Mouse (Mus musculus) T-helper 17 cell (primary cell): ENCODE data around the gene Ciart.
"Not testable (repeated sequence)": the region's sequence is repeated elsewhere in the genome, so short reads cannot be mapped to it uniquely, and the experiment has no call there.

Experiments used
- in situ Hi-C, 2 experiments: fragments of 300-600 bp; cut with MboI, MseI; formaldehyde crosslinking; loops; 1 replicate in 1 of 2; 2 replicates in 1 of 2; pipeline ENCODE4 v1.15.1; 2025; ENCODE audit warnings: high pct_unique_total_duplicates in 2 of 2

Gene Ciart

DNA sequence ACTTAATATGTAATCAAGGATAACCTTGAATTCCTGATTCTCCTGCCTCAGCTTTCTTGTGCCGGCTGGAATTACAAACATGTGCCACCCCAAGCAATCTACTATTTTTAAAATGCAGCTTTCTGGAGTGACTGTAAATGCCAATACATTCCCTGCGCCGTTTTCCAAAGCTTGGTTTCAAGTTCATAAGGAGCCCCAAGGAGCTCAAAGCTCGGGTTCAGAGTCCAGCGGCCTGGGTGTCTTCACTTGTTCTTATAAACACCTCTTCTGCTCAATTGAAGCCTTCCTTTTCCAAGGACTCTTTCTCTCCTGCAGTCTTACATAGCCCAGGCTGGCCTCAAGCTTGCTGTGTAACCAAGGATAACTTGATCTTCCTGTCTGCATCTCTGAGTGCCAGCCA lies 16.0 kb downstream of the Ciart start:
- in situ Hi-C loops: loop anchor here in 1 of 2 experiments (5.0 kb wide), 1 partner anchor 191 kb away; the partner anchor contains the start of gene Vps45

DNA sequence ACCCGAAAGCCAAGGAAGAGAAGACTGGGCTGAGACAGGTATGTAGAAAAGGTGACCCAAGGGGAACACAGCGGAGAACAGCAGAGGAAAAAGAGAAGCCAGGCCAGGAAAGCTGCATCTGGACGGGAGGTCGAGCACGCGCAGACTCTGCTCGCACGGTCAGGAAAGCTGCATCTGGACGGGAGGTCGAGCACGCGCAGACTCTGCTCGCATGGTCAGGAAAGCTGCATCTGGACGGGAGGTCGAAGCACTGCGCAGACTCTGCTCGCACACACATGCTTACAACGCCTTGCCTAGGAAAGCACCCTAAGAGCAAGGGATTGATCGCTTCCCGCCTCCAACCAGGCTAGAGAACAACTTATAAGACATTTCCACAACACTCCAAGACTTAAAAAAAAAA lies 16.5 kb downstream of the Ciart start:
- in situ Hi-C loops: loop anchor here in 1 of 2 experiments (5.0 kb wide), 1 partner anchor 192 kb away; the partner anchor contains the start of gene Vps45

DNA sequence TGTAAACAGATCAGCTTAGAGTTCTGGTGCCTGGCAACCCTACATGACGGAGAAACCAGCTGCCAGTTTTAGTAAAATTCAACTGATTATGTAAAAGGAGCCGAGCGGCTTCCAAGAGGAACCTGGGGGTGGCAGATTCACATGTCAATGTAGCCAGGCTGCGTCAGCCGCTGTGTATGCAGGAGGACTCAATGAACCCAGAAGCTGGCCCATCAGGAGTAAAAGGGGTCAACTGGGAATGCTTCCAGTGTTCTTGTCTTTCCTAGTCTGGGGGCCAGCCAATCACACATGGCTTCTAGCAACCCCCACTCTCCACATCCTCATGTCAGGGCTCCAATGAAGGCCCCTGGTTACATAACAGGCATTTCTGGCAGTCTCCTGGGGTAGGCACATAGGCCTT lies 17.0 kb downstream of the Ciart start:
- in situ Hi-C loops: loop anchor here in 1 of 2 experiments (5.0 kb wide), 1 partner anchor 192 kb away; the partner anchor contains the start of gene Vps45

DNA sequence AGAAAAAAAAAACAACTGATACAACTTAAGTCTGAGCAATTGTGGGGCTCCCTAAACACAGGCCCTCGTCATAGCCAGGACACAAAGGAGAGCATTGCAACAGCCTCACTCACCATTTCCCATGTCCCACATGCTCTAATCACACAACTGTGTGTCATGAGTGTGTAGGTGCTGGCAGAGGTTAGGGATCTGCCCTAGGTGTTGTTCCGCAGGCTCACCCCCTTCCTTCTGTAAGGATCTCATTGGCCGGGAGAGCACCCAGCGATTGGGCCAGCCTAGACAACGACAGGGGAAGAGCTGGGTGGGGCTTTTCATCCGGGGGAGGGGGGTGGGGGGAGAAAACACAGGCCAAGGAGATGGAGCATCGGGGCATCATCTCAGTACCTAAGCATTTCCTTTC lies 18.5 kb downstream of the Ciart start:
- in situ Hi-C loops: no loop called here

DNA sequence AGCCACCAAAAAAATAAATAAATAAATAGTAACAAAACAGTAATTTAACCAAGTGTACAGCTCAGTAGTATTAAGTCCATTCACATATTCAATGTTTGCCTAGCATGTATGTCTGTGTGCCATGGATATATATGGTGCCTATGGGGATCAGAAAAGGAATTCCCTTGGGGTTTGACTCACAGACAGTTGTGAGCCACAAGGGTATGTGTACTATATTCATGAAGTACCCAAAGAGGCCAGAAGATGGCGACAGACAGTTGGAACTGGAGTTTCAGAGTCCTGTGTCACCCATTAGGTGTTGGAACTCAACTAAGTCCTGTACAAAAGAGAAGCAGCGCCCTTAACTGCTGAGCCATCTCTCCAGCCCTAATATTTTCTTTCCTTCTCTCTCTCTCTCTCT lies 20.3 kb downstream of the Ciart start:
- in situ Hi-C loops: no loop called here

DNA sequence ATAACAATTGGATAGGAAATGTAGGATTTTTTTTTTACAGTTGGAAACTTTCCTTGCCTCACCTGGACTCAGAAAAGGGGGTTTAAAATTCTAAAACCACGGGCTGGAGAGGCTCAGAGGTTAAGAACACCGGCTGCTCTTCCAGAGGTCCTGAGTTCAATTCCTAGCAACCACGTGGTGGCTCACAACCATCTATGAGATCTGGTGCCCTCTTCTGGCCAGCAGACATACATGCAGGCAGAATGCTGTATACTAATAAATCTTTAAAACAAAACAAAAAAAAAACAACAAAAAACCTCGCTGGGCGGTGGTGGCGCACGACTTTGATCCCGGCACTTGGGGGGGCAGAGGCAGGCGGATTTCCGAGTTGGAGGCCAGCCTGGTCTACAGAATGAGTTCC lies 20.8 kb downstream of the Ciart start:
- in situ Hi-C loops: no loop called here

DNA sequence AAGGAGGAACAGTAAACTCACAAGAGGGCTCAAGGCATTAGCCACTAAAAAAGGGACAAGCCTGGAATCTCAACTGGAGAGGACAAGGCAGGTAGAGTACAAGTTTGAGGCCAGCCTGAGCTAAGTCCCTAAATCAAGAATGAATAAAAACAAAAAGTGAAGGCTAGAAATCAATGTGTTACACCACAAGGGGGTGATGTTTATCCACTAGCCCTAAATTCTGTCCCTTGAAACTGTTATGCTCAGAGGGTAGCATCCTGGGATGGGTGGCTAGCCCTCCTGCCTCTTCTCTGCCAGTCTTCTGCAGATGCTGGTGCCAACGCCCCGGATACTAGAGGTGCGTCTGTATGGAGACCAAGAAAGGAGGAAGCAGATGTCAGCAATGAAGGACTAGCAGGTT lies 21.7 kb downstream of the Ciart start:
- in situ Hi-C loops: no loop called here

DNA sequence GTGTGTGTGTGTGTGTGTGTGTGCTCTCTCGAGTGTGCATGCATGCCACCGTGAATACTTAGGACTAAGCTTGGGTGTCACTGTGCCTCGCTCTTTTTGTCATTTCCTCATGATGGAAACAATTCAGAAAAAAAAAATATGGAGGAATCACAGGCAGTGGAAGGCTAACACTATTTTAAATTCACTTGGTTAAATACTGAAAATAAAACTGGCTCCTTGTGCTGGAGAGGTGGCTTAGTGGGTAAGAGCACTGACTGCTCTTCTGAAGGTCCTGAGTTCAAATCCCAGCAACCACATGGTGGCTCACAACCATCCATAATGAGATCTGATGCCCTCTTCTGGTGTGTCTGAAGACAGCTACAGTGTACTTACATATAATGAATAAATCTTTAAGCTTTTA lies 23.8 kb downstream of the Ciart start:
- in situ Hi-C loops: not testable (repeated sequence)

DNA sequence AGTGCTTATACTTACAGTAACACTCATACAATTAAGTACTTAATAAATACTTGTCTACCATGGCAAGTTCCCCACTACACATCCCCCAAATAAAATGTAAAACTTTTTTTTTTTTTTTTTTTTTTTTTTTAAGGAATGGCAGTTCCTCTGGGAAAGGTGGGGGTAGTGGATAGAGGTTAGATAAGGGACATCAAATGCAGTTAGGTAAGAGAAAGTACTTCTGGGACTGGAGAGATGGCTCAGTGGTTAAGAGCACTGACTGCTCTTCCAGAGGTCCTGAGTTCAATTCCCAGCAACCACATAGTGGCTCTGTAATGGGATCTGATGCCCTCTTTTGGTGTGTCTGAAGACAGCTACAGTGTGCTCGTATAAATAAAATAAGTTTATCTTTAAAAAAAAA lies 25.0 kb downstream of the Ciart start:
- in situ Hi-C loops: not testable (repeated sequence)

DNA sequence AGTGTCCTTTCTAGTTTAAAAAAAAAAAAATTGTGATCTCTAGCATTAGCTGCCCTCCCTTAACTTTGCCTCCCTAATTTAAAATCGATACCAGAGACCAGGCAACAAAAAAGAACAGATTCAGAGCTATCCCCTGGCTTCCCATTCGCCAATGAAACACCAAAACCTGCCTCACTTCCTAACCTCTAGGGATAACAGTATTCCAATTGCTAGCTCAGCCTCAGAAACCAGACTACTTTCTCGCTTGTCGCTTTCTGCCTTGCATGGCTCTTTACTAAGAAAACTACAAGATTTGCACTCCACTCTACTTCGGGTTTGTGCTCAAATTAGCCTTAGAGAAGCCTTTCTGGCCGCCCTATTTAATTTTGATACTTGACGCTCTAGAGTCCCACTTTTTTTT lies 25.9 kb downstream of the Ciart start:
- in situ Hi-C loops: no loop called here

DNA sequence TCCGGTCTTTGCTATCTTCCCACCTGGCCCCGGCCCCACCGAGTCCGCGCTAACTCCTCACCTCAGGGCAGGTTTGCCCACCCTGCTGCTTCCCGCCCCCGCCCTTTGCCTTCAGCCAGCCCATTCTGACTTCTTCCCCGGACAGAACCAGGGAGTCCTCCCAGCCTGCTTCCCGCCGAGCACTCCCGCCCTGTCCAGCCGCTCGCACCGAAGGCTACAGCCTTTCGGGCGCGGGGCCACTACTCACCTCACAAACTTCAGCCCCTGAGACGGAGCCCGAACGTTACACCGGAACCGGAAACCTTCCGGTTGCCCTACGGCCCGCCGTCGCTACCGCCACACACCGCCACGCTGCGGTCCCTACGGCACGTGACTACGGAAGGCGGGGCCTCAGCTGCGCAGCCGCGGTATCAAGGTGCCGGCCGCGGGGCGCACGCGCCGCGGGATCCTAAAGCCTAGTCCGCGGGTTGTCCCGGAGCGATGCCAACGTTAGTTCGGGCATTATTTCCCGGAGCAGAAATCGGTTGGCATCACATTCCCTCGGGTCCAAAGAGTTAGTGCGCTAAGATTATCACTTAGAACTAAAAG lies 26.5 kb downstream of the Ciart start, which contains the start of gene Prpf3:
Gene Prpf3, minus strand, starts transcription at position 384 of the 588 bp plus-strand sequence.
- in situ Hi-C loops: no loop called here

DNA sequence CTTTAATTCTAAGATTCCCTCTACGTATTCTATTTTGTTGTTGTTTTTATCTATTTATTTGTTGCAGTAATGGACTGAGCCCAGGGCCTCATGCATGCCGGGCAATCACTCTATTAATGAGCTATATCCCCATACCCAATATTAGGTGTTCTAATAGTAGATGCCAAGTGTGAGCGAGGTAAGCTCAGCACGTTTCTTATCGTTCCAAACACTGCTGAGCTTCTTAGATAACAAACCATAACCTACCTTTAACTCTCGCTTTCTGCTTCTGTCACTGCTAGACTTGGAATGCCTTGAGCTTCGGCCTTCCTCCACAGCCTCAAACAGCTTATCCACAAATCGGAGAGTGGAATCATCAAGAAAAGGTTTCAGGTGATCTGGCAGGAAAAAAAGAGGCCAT lies 30.7 kb downstream of the Ciart start:
- in situ Hi-C loops: no loop called here

DNA sequence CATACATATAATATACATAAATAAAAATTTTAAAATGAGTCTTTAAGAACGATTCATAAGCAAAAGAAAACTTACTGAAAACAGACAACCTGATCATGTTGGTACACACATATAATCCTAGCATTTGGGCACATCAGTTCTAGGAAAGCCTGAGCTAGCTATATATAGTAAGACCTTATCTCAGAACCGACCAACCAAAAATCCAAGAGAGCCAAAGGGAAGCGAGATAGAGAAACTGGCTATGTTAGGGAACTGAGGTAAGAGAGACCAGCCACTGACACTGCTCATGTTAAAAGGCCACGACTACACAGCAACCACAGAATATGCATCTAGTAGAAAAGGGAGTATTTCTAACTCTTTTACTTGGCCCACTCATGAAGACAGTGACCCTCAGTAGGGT lies 31.4 kb downstream of the Ciart start:
- in situ Hi-C loops: no loop called here

DNA sequence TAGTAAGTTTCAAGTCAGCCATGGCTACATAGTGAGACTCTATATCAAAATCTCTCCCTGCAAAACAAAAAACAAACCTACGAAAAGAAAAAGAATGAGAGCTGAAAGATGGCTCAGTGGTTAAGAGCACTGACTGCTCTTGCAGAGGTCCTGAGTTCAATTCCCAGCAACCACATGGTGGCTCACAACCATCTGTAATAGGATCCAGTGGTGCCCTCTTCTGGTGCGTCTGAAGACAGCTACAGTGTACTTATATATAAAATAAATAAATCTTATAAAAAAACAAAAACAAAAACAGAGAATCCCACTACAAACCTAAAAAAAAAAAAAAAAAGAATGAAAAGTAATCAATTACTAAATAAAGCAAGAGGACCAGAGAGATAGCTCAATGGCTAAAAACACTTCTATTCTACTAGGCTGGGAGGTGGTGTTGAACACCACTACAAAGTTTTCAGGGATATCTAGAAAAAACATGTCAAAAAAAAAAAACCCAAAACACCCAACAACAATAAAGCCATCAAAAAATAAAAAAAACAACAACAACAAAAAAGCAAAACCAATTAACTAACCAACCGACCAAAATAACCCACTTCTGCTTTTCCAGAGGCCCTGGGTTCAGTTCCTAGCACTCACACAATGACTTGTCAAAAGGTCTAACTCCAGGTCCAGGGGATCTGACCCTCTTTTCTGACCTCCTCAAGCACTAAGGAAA lies 39.4 kb downstream of the Ciart start:
- in situ Hi-C loops: loop anchor here in 1 of 2 experiments (10.0 kb wide), 1 partner anchor 508 kb away; no protein-coding TSS in a partner anchor

DNA sequence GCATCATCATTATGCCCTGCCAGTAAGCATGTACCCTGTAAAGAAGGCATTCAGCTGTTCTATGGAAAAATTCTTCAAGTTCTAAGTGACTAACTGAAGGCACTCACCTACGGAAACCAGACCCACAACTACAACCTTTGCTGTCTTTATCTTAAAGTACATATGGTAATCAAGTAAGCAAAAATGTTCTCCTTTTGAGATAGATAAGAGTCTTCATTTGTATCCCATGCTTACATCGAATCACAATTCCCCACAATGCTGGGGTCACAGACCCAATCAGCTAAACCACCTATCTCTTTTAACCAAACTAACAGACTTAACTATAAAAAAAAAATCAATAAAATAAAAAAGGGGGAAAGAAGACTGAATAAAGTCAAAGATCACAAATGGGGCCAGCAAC lies 42.8 kb downstream of the Ciart start:
- in situ Hi-C loops: loop anchor here in 1 of 2 experiments (5.0 to 10.0 kb wide), 2 partner anchors 62 to 504 kb away; no protein-coding TSS in a partner anchor

DNA sequence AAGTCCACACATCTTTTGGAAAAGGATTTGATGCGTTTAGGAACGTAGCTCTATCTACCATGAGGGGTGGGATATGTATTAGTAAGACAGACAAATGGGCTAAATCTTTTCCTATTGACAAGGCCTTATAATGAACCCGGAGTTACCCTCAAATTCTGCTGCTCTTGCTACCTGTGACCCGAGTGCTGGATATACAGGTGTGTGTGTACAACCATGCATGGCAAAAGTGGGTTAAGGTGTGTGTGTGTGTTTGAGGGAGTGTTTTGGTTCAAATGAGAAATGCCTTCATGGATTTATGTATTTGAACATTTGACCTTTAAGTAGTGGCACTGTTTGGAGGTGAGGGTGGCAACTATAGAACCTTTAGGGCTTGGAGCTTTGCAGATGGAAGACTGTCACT lies 53.0 kb downstream of the Ciart start:
- in situ Hi-C loops: no loop called here
